Mouse (Mus musculus): ENCODE data around the gene Cnih4. TPM values are rescaled to one million over a fixed set of nuclear protein-coding genes. Genes with fewer than 3 reads are reported as not detected.

Cnih4 gene
- 128 and 135 TPM in 2 replicates for polyA plus RNA-seq (2015; fragmentation: Nextera tagmentation; extraction: Ambion mirVana)

- Histone ChIP-seq H3K9ac (peak within 1 kb of the TSS; percentile 75), H3K4me1 (replicated peaks) (peaks cover 16% of the 10 kb centered on the region), H3K4me2 (peak within 1 kb of the TSS; percentile 63), H3K36me3 (peaks cover 25% of the 10 kb centered on the region), H3K9me3 (replicated peaks) (no peaks in the 10 kb centered on the region), H3K27me3 (no peaks in the 10 kb centered on the region), H3K27ac (peak within 1 kb of the TSS; percentile 82), H3K4me3 (peak within 1 kb of the TSS; percentile 86)
- ATAC-seq (replicated peaks; ENCODE audit: insufficient number of reproducible peaks, insufficient read depth, low FRiP score, low read depth), result peak; percentile 100
- under 1% methylated on average over 52 of the region's 52 CpGs for WGBS
These were observed at the start of gene Cnih4, which contains the start of gene Nvl for GRCm38 (mm10) chr1:181143950-181144836. Cnih4 (plus strand) TSS chr1:181144693. Nvl (minus strand) TSS chr1:181144204.

GRCm38 (mm10) chr1:181117112-181117511 lies 27.4 kb upstream of the Cnih4 start:
- Histone ChIP-seq H3K36me3 (peaks cover 62% of the 10 kb centered on the region), H3K4me1 (replicated peaks) (no peaks in the 10 kb centered on the region), H3K27me3 (no peaks in the 10 kb centered on the region), H3K4me3 (no peak overlapping the region), H3K9ac (no peak overlapping the region), H3K9me3 (replicated peaks) (no peaks in the 10 kb centered on the region), H3K4me2 (no peak overlapping the region), H3K27ac (no peak overlapping the region)
- ATAC-seq (replicated peaks; ENCODE audit: insufficient number of reproducible peaks, insufficient read depth, low FRiP score, low read depth), result no peak
- WGBS, result 83% methylated on average over 4 of the region's 4 CpGs

GRCm38 (mm10) chr1:181124145-181124544 lies 20.3 kb upstream of the Cnih4 start:
- ATAC-seq (replicated peaks; ENCODE audit: insufficient number of reproducible peaks, insufficient read depth, low FRiP score, low read depth), result no peak
- H3K9ac ChIP-seq, result no peak overlapping the region
- H3K4me3 ChIP-seq, result no peak overlapping the region
- H3K9me3 ChIP-seq (replicated peaks), result no peaks in the 10 kb centered on the region
- 91% methylated on average over 2 of the region's 2 CpGs for WGBS
- H3K36me3 ChIP-seq, result peaks cover 73% of the 10 kb centered on the region
- no peaks in the 10 kb centered on the region for H3K27me3 ChIP-seq
- no peaks in the 10 kb centered on the region for H3K4me1 ChIP-seq (replicated peaks)
- H3K27ac ChIP-seq, result no peak overlapping the region
- H3K4me2 ChIP-seq, result no peak overlapping the region

GRCm38 (mm10) chr1:181125916-181126315 lies 18.6 kb upstream of the Cnih4 start:
- Histone ChIP-seq H3K9me3 (replicated peaks) (no peaks in the 10 kb centered on the region), H3K9ac (no peak overlapping the region), H3K4me2 (no peak overlapping the region), H3K36me3 (peaks cover 75% of the 10 kb centered on the region), H3K27ac (no peak overlapping the region), H3K4me3 (no peak overlapping the region), H3K4me1 (replicated peaks) (no peaks in the 10 kb centered on the region), H3K27me3 (no peaks in the 10 kb centered on the region)
- 95% methylated on average over 3 of the region's 3 CpGs for WGBS
- no peak for ATAC-seq (replicated peaks; ENCODE audit: insufficient number of reproducible peaks, insufficient read depth, low FRiP score, low read depth)

GRCm38 (mm10) chr1:181126766-181127165 lies 17.7 kb upstream of the Cnih4 start:
- H3K27me3 ChIP-seq, result no peaks in the 10 kb centered on the region
- no peaks in the 10 kb centered on the region for H3K4me1 ChIP-seq (replicated peaks)
- no peak overlapping the region for H3K4me2 ChIP-seq
- H3K9me3 ChIP-seq (replicated peaks), result no peaks in the 10 kb centered on the region
- H3K9ac ChIP-seq, result no peak overlapping the region
- no peak overlapping the region for H3K4me3 ChIP-seq
- 89% methylated on average over 9 of the region's 9 CpGs for WGBS
- ATAC-seq (replicated peaks; ENCODE audit: insufficient number of reproducible peaks, insufficient read depth, low FRiP score, low read depth), result no peak
- peaks cover 75% of the 10 kb centered on the region for H3K36me3 ChIP-seq
- no peak overlapping the region for H3K27ac ChIP-seq

- H3K36me3 ChIP-seq, result peaks cover 76% of the 10 kb centered on the region
- no peak for ATAC-seq (replicated peaks; ENCODE audit: insufficient number of reproducible peaks, insufficient read depth, low FRiP score, low read depth)
These were observed 12.6 kb upstream of the Cnih4 start for GRCm38 (mm10) chr1:181131915-181132314.

GRCm38 (mm10) chr1:181138730-181139129 lies 5.8 kb upstream of the Cnih4 start:
- no peak for ATAC-seq (replicated peaks; ENCODE audit: insufficient number of reproducible peaks, insufficient read depth, low FRiP score, low read depth)
- Histone ChIP-seq H3K27me3 (no peaks in the 10 kb centered on the region), H3K9ac (no peak overlapping the region), H3K4me2 (no peak overlapping the region), H3K4me3 (no peak overlapping the region), H3K27ac (no peak overlapping the region), H3K9me3 (replicated peaks) (no peaks in the 10 kb centered on the region), H3K36me3 (peaks cover 63% of the 10 kb centered on the region), H3K4me1 (replicated peaks) (peaks cover 7% of the 10 kb centered on the region)
- 84% methylated on average over 7 of the region's 7 CpGs for WGBS

More at GRCm38 (mm10) chr1:181131915-181132314, 12.6 kb upstream of the Cnih4 start:
- Histone ChIP-seq H3K4me1 (replicated peaks) (no peaks in the 10 kb centered on the region), H3K4me3 (no peak overlapping the region), H3K9me3 (replicated peaks) (no peaks in the 10 kb centered on the region), H3K9ac (no peak overlapping the region), H3K27ac (no peak overlapping the region), H3K27me3 (no peaks in the 10 kb centered on the region), H3K4me2 (no peak overlapping the region)
- WGBS, result 87% methylated on average over 6 of the region's 6 CpGs

- peaks cover 16% of the 10 kb centered on the region for H3K4me1 ChIP-seq (replicated peaks)
- no peaks in the 10 kb centered on the region for H3K9me3 ChIP-seq (replicated peaks)
- H3K27ac ChIP-seq, result peak overlapping the region; percentile 82
- peak overlapping the region; percentile 63 for H3K4me2 ChIP-seq
- ATAC-seq (replicated peaks; ENCODE audit: insufficient number of reproducible peaks, insufficient read depth, low FRiP score, low read depth), result peak; percentile 15
- H3K27me3 ChIP-seq, result no peaks in the 10 kb centered on the region
- 0% methylated on average over 12 of the region's 12 CpGs for WGBS
- peaks cover 29% of the 10 kb centered on the region for H3K36me3 ChIP-seq
- peak overlapping the region; percentile 75 for H3K9ac ChIP-seq
- peak overlapping the region; percentile 86 for H3K4me3 ChIP-seq
These were observed 914 bp upstream of the Cnih4 start for GRCm38 (mm10) chr1:181143609-181143949.

- no peak for ATAC-seq (replicated peaks; ENCODE audit: insufficient number of reproducible peaks, insufficient read depth, low FRiP score, low read depth)
These were observed 473 bp downstream of the Cnih4 start for GRCm38 (mm10) chr1:181144966-181145365.

GRCm38 (mm10) chr1:181146187-181146586 lies 1.7 kb downstream of the Cnih4 start:
- Histone ChIP-seq H3K4me3 (no peak overlapping the region), H3K27me3 (no peaks in the 10 kb centered on the region), H3K9ac (no peak overlapping the region), H3K9me3 (replicated peaks) (no peaks in the 10 kb centered on the region), H3K27ac (no peak overlapping the region), H3K4me2 (no peak overlapping the region), H3K36me3 (peaks cover 7% of the 10 kb centered on the region), H3K4me1 (replicated peaks) (peaks cover 18% of the 10 kb centered on the region)
- 86% methylated on average over 2 of the region's 2 CpGs for WGBS
- ATAC-seq (replicated peaks; ENCODE audit: insufficient number of reproducible peaks, insufficient read depth, low FRiP score, low read depth), result no peak

More at GRCm38 (mm10) chr1:181144966-181145365, 473 bp downstream of the Cnih4 start:
- Histone ChIP-seq H3K4me3 (peak overlapping the region; percentile 86), H3K27ac (peak overlapping the region; percentile 82), H3K4me2 (peak overlapping the region; percentile 63), H3K4me1 (replicated peaks) (peaks cover 16% of the 10 kb centered on the region), H3K9ac (peak overlapping the region; percentile 75), H3K36me3 (peaks cover 19% of the 10 kb centered on the region), H3K9me3 (replicated peaks) (no peaks in the 10 kb centered on the region), H3K27me3 (no peaks in the 10 kb centered on the region)
- WGBS, result 12% methylated on average over 12 of the region's 12 CpGs

GRCm38 (mm10) chr1:181148540-181148939 lies 4.0 kb downstream of the Cnih4 start:
- no peak overlapping the region for H3K4me2 ChIP-seq
- ATAC-seq (replicated peaks; ENCODE audit: insufficient number of reproducible peaks, insufficient read depth, low FRiP score, low read depth), result no peak
- 58% methylated on average over 5 of the region's 5 CpGs for WGBS
- peaks cover 22% of the 10 kb centered on the region for H3K4me1 ChIP-seq (replicated peaks)
- no peak overlapping the region for H3K9ac ChIP-seq
- H3K27ac ChIP-seq, result no peak overlapping the region
- no peaks in the 10 kb centered on the region for H3K27me3 ChIP-seq
- H3K36me3 ChIP-seq, result no peaks in the 10 kb centered on the region
- H3K9me3 ChIP-seq (replicated peaks), result no peaks in the 10 kb centered on the region
- no peak overlapping the region for H3K4me3 ChIP-seq

All from heart, embryonic 15.5 days (tissue).